Mouse (Mus musculus) brain, embryonic 14.5 days (tissue): Measurements from ENCODE around the gene Fam3b.

ENCODE experiments used
- CTCF ChIP-seq: fragments of 200-500 bp; IDR thresholded peaks from 2 replicates; pipeline ENCODE4 v1.5.1; 2012; ENCODE audit warnings: inconsistent platforms, mild to moderate bottlenecking, moderate library complexity, borderline replicate concordance; ENCODE audit not compliant: insufficient read depth, insufficient read length; ENCODE audit errors: extremely low read depth
- POLR2A ChIP-seq: fragments of 200-500 bp; IDR thresholded peaks from 2 replicates; pipeline ENCODE4 v1.6.1; 2012; ENCODE audit warnings: mild to moderate bottlenecking, inconsistent platforms, borderline replicate concordance; ENCODE audit not compliant: poor library complexity, insufficient read depth, insufficient read length, severe bottlenecking; ENCODE audit errors: extremely low read depth

- TF ChIP-seq CTCF (no peak), POLR2A (no peak)
Observed at GRCm38 (mm10) chr16:97512347-97512751, 2.3 kb downstream of the Fam3b start.
